Mouse (Mus musculus) layer of hippocampus, adult 9-10 months (tissue): ENCODE measurements around the gene Kcns3.
A peak's percentile ranks its signal among the peaks of the same experiment; 100 is the strongest.

Source experiments
- DNase-seq: peaks from one replicate; pipeline ENCODE4 v3.0.0; 2022; ENCODE audit warnings: low spot score

The Kcns3 gene

GRCm38 (mm10) chr12:11151015-11151414 lies at the start of gene Kcns3:
Kcns3 (minus strand) TSS chr12:11151056.
- DNase-seq, result no peak

GRCm38 (mm10) chr12:11198551-11198950 lies 47.7 kb upstream of the Kcns3 start:
- no peak for DNase-seq

- DNase-seq, result no peak
Measured at GRCm38 (mm10) chr12:11198026-11198425, 47.2 kb upstream of the Kcns3 start.

- DNase-seq, result no peak
Measured at GRCm38 (mm10) chr12:11196830-11197229, 46.0 kb upstream of the Kcns3 start.

- DNase-seq, result peak; percentile 52
Measured at GRCm38 (mm10) chr12:11196142-11196597, 45.3 kb upstream of the Kcns3 start.

GRCm38 (mm10) chr12:11195031-11195430 lies 44.2 kb upstream of the Kcns3 start:
- DNase-seq, result no peak

- DNase-seq, result peak; percentile 88
Measured at GRCm38 (mm10) chr12:11178486-11179154, 27.8 kb upstream of the Kcns3 start.

GRCm38 (mm10) chr12:11177408-11178394 lies 26.8 kb upstream of the Kcns3 start:
- no peak for DNase-seq

- DNase-seq, result no peak
Measured at GRCm38 (mm10) chr12:11158670-11159069, 7.8 kb upstream of the Kcns3 start.

- no peak for DNase-seq
Measured at GRCm38 (mm10) chr12:11155123-11155522, 4.3 kb upstream of the Kcns3 start.

GRCm38 (mm10) chr12:11153587-11153986 lies 2.7 kb upstream of the Kcns3 start:
- DNase-seq, result no peak

- no peak for DNase-seq
Measured at GRCm38 (mm10) chr12:11150192-11150935, 492 bp downstream of the Kcns3 start.

- no peak for DNase-seq
Measured at GRCm38 (mm10) chr12:11149421-11150191, 1.2 kb downstream of the Kcns3 start.

GRCm38 (mm10) chr12:11149121-11149420 lies 1.8 kb downstream of the Kcns3 start:
- DNase-seq, result no peak

- no peak for DNase-seq
Measured at GRCm38 (mm10) chr12:11144894-11145293, 6.0 kb downstream of the Kcns3 start.

- no peak for DNase-seq
Measured at GRCm38 (mm10) chr12:11132418-11132817, 18.4 kb downstream of the Kcns3 start.

- DNase-seq, result no peak
Measured at GRCm38 (mm10) chr12:11129188-11129587, 21.7 kb downstream of the Kcns3 start.

- DNase-seq, result no peak
Measured at GRCm38 (mm10) chr12:11126186-11126759, 24.6 kb downstream of the Kcns3 start.

- no peak for DNase-seq
Measured at GRCm38 (mm10) chr12:11101565-11101964, 49.3 kb downstream of the Kcns3 start.

GRCm38 (mm10) chr12:11088626-11089372 lies 62.1 kb downstream of the Kcns3 start:
- DNase-seq, result no peak

- no peak for DNase-seq
Measured at GRCm38 (mm10) chr12:11086866-11087265, 64.0 kb downstream of the Kcns3 start.
